Mouse (Mus musculus): ENCODE measurements around the gene Eml2. TPM values are rescaled to one million over a fixed set of nuclear protein-coding genes. Genes with fewer than 3 reads are reported as not detected.
A peak's percentile ranks its signal among the peaks of the same experiment; 100 is the strongest.

Gene Eml2
- polyA plus RNA-seq, 1 experiment from 2014 or later = 6.1 TPM

- Histone ChIP-seq H3K9ac (no peak overlapping the region), H3K4me1 (peaks cover 15% of the 10 kb centered on the region), H3K4me2 (replicated peaks) (no peak overlapping the region), H3K27ac (no peak overlapping the region), H3K4me3 (no peak overlapping the region), H3K27me3 (no peaks in the 10 kb centered on the region), H3K9me3 (replicated peaks) (no peaks in the 10 kb centered on the region), H3K36me3 (no peaks in the 10 kb centered on the region)
- ATAC-seq (ENCODE audit: low FRiP score) = peak; percentile 86
- WGBS = 0% methylated on average over 1 of the region's 1 CpGs
Observed at GRCm38 (mm10) chr7:19239423-19239822, 63.2 kb downstream of the Eml2 start.

DNA sequence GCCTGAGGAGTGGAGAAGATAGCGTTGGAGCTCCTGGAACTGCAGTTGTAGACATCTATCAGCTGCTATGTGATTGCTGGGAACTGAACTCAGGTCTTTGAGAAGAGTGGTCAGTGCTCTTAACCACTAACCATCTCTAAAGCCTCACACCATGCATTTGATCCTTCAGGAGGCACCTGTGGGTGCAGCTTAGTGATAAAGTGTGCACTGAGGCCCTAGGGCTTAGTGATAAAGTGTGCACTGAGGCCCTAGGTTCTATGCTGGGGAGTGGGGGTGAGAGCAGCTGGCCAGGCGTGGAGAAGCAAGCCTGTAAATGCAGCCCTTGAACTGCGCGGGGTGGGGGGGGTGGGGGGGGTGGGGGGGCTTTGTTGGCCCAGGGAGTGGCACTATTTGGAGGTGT, 63.8 kb downstream of the Eml2 start:
- no peak overlapping the region for H3K9ac ChIP-seq
- no peak overlapping the region for H3K4me2 ChIP-seq (replicated peaks)
- ATAC-seq (ENCODE audit: low FRiP score) = 0 out of 2 replicates have a peak, but pooled peaks have one; percentile 26
- H3K4me3 ChIP-seq = no peak overlapping the region
- H3K27ac ChIP-seq = no peak overlapping the region
- H3K4me1 ChIP-seq = peaks cover 15% of the 10 kb centered on the region
- no peaks in the 10 kb centered on the region for H3K27me3 ChIP-seq
- 80% methylated on average over 1 of the region's 4 CpGs for WGBS
- peaks cover 4% of the 10 kb centered on the region for H3K36me3 ChIP-seq
- no peaks in the 10 kb centered on the region for H3K9me3 ChIP-seq (replicated peaks)

DNA sequence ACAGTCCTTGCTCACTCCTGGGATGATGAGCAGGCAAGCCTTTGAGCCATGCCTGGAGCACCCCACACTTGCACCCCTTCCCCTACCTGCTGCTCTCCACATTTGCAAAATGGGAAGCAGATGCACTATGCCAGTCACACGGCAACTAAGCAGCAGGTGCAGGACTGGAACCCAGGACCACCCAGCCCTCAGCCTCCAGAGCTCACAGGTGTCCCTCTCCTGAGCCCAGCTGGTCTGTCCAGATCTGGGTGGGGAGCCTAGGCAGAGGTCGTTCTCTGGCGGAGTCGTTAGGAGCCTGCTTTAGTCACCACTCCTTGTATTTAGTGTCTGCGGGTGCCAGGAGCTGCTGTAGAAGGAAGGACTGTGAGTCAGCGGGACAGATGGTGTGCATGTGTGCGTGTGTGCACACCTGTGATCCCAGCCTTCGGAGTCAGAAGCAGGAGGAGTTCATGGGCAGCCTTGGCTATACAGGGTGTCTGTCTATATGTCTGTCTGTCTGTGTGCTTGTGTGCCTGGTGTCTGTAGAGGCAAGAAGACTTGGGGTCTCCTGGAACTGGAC, 64.8 kb downstream of the Eml2 start:
- Histone ChIP-seq H3K4me2 (replicated peaks) (no peak overlapping the region), H3K9ac (no peak overlapping the region), H3K27ac (no peak overlapping the region), H3K4me3 (no peak overlapping the region), H3K9me3 (replicated peaks) (no peaks in the 10 kb centered on the region), H3K27me3 (no peaks in the 10 kb centered on the region), H3K36me3 (peaks cover 14% of the 10 kb centered on the region), H3K4me1 (peaks cover 15% of the 10 kb centered on the region)
- no peak for ATAC-seq (ENCODE audit: low FRiP score)
- 92% methylated on average over 8 of the region's 8 CpGs for WGBS

DNA sequence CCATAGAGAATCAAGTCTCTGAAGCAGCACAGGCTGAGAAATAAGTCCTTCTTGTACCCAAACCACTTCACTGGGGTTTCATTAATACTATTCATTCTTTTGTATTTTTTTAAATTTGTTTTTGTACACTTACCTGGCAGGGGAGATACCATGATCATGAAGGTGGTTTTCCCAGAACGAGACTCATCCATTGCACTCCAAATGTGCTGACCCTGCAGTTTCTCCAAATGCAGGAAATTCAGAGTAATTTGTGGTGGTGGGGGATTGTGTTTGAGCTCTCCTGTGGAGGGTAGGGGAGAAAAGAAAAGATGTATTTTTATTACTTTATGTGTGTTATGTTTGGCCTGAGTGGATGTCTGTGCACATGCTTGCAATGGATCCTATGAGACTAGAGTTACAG, 65.8 kb downstream of the Eml2 start:
- Histone ChIP-seq H3K9ac (no peak overlapping the region), H3K36me3 (peaks cover 23% of the 10 kb centered on the region), H3K4me2 (replicated peaks) (no peak overlapping the region), H3K27ac (no peak overlapping the region), H3K9me3 (replicated peaks) (no peaks in the 10 kb centered on the region), H3K4me3 (no peak overlapping the region), H3K27me3 (no peaks in the 10 kb centered on the region), H3K4me1 (peaks cover 15% of the 10 kb centered on the region)
- ATAC-seq (ENCODE audit: low FRiP score) = no peak
- WGBS = 89% methylated on average over 1 of the region's 1 CpGs

GRCm38 (mm10) chr7:19243858-19244257, 67.6 kb downstream of the Eml2 start:
- Histone ChIP-seq H3K9me3 (replicated peaks) (no peaks in the 10 kb centered on the region), H3K4me1 (peaks cover 15% of the 10 kb centered on the region), H3K4me2 (replicated peaks) (no peak overlapping the region), H3K36me3 (peaks cover 31% of the 10 kb centered on the region), H3K27ac (no peak overlapping the region), H3K27me3 (no peaks in the 10 kb centered on the region), H3K4me3 (no peak overlapping the region), H3K9ac (no peak overlapping the region)
- WGBS = 80% methylated on average over 5 of the region's 5 CpGs
- ATAC-seq (ENCODE audit: low FRiP score) = no peak

GRCm38 (mm10) chr7:19245083-19245482, 68.9 kb downstream of the Eml2 start:
- peaks cover 31% of the 10 kb centered on the region for H3K36me3 ChIP-seq
- no peak overlapping the region for H3K27ac ChIP-seq
- no peaks in the 10 kb centered on the region for H3K27me3 ChIP-seq
- WGBS = 88% methylated on average over 3 of the region's 3 CpGs
- H3K9me3 ChIP-seq (replicated peaks) = no peaks in the 10 kb centered on the region
- H3K9ac ChIP-seq = no peak overlapping the region
- H3K4me2 ChIP-seq (replicated peaks) = no peak overlapping the region
- 0 out of 2 replicates have a peak, but pooled peaks cover 4% of the 10 kb centered on the region for H3K4me1 ChIP-seq
- no peak for ATAC-seq (ENCODE audit: low FRiP score)
- no peak overlapping the region for H3K4me3 ChIP-seq

- H3K4me2 ChIP-seq (replicated peaks) = no peak overlapping the region
- no peak overlapping the region for H3K4me3 ChIP-seq
- H3K9me3 ChIP-seq (replicated peaks) = no peaks in the 10 kb centered on the region
- no peaks in the 10 kb centered on the region for H3K27me3 ChIP-seq
- no peak for ATAC-seq (ENCODE audit: low FRiP score)
- H3K36me3 ChIP-seq = peaks cover 31% of the 10 kb centered on the region
- no peak overlapping the region for H3K9ac ChIP-seq
- WGBS = 92% methylated on average over 1 of the region's 1 CpGs
- H3K27ac ChIP-seq = no peak overlapping the region
- 0 out of 2 replicates have a peak, but pooled peaks cover 4% of the 10 kb centered on the region for H3K4me1 ChIP-seq
Observed at GRCm38 (mm10) chr7:19246855-19247254, 70.6 kb downstream of the Eml2 start.

GRCm38 (mm10) chr7:19247511-19247910, 71.3 kb downstream of the Eml2 start:
- no peak overlapping the region for H3K4me3 ChIP-seq
- WGBS = 92% methylated on average over 2 of the region's 2 CpGs
- H3K27me3 ChIP-seq = no peaks in the 10 kb centered on the region
- no peaks in the 10 kb centered on the region for H3K9me3 ChIP-seq (replicated peaks)
- H3K36me3 ChIP-seq = peaks cover 31% of the 10 kb centered on the region
- no peak overlapping the region for H3K4me2 ChIP-seq (replicated peaks)
- H3K27ac ChIP-seq = no peak overlapping the region
- 0 out of 2 replicates have a peak, but pooled peaks cover 4% of the 10 kb centered on the region for H3K4me1 ChIP-seq
- no peak overlapping the region for H3K9ac ChIP-seq
- no peak for ATAC-seq (ENCODE audit: low FRiP score)

DNA sequence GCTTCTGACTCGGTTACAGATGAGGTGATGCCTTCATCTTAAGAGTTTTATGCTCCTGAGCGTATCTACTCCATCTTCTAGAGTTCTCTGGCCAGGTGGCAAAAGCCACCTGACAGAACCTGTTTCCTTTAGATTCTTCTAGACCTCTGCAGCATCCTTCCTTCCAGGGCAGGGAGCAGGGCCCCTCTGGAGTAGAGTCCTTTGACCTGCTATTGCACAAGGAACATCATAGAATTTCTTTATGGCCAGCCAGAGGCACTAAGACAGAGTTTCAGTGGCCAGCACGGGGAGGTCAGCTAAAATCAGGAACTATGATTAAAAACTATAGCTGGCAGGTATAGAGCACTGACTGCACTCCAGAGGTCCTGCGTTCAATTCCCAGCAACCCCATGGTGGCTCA, 75.9 kb downstream of the Eml2 start:
- ATAC-seq (ENCODE audit: low FRiP score) = no peak
- 84% methylated on average over 4 of the region's 4 CpGs for WGBS

GRCm38 (mm10) chr7:19253437-19253836, 77.2 kb downstream of the Eml2 start:
- no peak overlapping the region for H3K27ac ChIP-seq
- H3K9me3 ChIP-seq (replicated peaks) = no peaks in the 10 kb centered on the region
- no peaks in the 10 kb centered on the region for H3K4me1 ChIP-seq
- no peak for ATAC-seq (ENCODE audit: low FRiP score)
- no peak overlapping the region for H3K4me2 ChIP-seq (replicated peaks)
- H3K36me3 ChIP-seq = peaks cover 27% of the 10 kb centered on the region
- 66% methylated on average over 5 of the region's 5 CpGs for WGBS
- no peaks in the 10 kb centered on the region for H3K27me3 ChIP-seq
- no peak overlapping the region for H3K4me3 ChIP-seq
- no peak overlapping the region for H3K9ac ChIP-seq

More for the DNA sequence above, 75.9 kb downstream of the Eml2 start:
- Histone ChIP-seq H3K4me3 (no peak overlapping the region), H3K9ac (no peak overlapping the region), H3K36me3 (peaks cover 22% of the 10 kb centered on the region), H3K27me3 (no peaks in the 10 kb centered on the region), H3K4me2 (replicated peaks) (no peak overlapping the region), H3K27ac (no peak overlapping the region), H3K4me1 (no peaks in the 10 kb centered on the region), H3K9me3 (replicated peaks) (no peaks in the 10 kb centered on the region)

DNA sequence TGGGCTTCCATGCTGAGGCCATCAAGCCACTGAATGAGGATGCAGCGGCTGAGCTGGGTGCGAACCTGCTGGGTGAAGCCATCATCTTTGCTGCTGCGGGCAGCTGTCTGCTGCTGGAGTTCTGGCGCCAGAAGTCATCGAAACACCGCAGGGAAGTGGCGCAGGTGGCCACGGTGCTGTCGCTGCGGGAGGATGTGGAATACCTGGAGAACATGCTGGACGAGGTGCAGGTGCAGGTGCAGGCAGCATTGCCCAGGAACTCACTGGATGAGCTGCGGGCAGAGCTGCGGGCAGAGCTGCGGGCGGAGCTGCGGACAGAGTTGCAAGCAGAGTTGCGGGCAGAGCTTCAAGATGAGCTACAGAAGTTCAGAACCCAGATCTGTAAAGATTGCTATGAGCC, 79.2 kb downstream of the Eml2 start:
- Histone ChIP-seq H3K4me3 (no peak overlapping the region), H3K27me3 (no peaks in the 10 kb centered on the region), H3K27ac (no peak overlapping the region), H3K9ac (no peak overlapping the region), H3K4me1 (no peaks in the 10 kb centered on the region), H3K9me3 (replicated peaks) (no peaks in the 10 kb centered on the region), H3K36me3 (peaks cover 45% of the 10 kb centered on the region), H3K4me2 (replicated peaks) (no peak overlapping the region)
- no peak for ATAC-seq (ENCODE audit: low FRiP score)
- WGBS = 85% methylated on average over 17 of the region's 17 CpGs

All from hindbrain, embryonic 12.5 days (tissue).